Mouse (Mus musculus): ENCODE results near the gene Gm11034.
A peak's percentile ranks its signal among the peaks of the same experiment; 100 is the strongest.

Gene Gm11034

DNA sequence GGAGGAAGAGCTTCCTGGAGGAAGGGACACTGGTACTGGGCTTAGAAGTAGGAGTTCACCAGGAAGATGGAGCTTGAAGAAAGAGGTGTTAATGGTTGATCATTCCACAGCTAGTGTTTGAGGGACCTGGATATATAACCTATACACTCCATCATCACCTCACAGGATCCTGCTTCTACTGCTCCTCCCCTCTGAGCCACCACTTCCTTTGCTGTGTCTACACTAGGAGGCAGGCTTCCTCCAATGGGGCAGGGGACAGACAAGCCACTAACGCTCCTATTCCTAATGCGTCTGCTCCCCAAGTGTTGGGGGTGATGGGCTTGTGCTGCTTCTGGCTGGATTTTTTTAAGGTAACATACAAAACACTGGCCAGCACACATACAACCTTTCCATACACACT lies 2.7 kb downstream of the Gm11034 start:
- peak in 1 of 2 experiments; percentile 5 for DNase-seq

DNA sequence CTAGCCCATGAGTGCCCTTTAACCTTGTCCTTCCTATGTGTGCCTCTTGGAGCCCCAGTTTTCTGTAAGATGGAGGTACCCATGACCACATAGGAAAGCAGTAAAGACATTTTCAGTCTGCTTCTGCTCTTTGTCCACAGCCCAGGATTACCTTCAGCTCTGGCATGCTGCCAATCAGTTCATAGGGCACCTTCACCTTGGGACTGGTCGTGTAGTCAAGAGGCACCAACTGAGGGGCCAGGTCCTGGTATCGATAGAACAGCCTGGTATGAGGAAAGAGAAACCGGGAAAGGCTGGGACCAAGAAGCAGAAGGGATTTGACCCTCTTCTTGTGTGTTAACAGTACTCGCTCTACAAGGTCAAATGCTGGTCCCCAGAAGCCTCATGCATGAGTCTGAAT lies 3.2 kb downstream of the Gm11034 start:
- DNase-seq, result peak; percentile 41 to 45

DNA sequence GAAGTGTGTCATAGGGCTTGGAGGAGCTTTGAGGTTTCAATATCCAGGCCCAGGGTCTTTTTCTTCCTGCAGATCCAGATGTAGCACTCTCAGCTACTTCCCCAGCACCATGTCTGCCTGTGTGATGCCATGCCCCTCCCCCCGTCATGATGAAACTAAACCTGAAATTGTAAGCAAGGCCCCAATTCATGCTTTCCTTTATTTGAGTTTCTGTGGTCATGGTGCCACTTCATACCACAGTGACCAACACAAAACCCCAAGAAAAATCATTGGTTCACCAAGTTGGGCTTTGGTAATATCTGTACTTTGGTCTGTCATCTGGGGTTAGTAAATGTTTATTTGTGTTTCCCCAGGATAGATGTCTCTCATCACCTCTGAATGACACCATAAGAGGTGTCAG lies 4.9 kb downstream of the Gm11034 start:
- DNase-seq, result peak in 1 of 2 experiments; percentile 6

DNA sequence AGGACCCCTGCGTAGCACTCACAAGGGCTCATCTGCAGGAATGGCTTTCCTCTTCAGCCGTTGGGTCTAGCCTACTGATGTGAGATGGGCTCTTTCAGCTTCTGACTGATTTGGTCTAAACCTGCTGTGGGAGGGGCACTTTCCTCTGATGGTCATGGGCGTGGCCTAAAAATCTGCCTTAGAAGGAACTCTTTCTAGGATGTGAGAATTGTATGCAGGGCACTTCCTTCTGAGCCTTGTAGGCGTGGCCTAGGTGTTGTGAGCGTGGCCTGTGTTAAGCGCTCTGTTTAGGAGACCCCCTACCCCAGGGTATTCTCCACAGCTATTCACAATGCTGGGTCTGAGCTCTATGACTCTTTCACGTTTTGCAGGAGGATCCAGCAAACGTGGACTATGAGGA lies 15.4 kb downstream of the Gm11034 start:
- DNase-seq, result no peak

DNA sequence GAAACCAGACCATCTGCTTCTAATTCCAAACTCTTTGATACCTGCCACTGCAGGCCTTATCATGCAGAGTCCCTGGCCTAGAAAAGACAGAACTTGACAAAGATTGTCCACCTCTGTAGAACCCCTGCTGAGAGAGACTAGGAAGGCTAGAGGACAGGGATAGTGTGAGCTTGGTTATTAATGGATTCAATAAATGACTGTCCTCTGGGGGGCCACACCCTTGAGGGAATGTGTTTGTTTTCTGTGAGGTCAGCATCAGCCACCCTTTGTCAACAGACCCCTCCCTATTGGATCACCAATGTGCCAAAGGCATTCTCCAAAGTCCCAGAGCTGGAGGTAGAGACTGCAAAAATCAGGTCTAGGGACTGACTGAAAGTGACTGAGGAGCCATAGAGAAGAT lies 21.4 kb downstream of the Gm11034 start:
- DNase-seq, result no peak

DNA sequence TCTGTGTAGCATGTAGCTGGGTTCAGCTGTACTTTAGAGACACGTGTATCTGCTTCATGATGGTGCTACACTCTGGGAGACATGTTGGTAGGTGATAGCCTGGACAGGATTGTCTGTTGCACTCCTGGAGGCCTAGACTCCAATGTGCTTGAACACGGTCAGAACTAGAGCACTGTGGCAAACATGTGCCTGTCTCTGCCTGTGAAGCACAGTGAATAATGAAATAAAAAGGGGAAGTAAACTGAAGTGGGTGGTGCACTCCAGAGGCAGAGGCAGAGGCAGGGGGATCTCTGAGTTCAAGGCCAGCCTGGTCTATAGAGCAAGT lies 23.3 kb downstream of the Gm11034 start:
- no peak for DNase-seq

DNA sequence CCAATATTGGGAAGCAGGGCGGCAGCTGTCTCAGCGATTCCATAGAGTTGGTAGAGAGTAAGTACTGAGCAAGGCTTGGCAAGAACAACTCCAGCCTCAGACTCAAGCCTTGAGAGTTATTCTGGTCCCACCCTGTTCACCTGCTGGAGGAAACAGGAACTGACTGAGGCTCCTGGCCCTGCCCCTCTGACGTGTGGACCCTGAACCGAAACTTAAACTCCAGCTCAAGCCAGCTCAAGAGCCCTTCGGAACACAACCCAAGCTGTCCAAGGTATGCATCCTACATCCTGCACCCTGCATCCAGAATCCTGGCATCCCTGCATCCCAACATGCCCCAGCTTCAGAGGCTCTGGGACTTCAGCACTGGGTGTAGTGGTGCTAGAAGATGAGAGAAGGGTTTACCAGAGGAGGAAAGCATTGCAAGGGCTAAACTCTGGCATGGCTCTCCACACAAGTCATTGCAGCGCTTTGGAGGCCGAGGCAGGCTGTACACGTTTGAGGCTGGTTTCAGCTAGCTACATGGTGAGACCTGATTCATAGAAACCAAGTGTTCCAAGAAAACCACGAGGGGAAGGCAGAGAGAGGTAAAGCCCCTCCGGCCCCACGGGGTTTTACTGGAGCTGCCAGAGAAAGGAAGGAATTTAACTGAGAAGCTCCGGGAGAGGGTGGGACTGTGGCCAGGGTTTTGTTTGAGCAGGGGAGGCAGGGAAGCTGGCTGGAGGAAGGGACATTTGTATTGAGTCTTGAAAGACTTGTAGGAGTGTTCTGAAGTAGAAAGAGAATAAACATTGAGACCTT lies 23.8 kb downstream of the Gm11034 start, which contains the start of gene Hsh2d:
Gene Hsh2d, plus strand, starts transcription at position 222 of the 798 bp plus-strand sequence.
- no peak for DNase-seq

DNA sequence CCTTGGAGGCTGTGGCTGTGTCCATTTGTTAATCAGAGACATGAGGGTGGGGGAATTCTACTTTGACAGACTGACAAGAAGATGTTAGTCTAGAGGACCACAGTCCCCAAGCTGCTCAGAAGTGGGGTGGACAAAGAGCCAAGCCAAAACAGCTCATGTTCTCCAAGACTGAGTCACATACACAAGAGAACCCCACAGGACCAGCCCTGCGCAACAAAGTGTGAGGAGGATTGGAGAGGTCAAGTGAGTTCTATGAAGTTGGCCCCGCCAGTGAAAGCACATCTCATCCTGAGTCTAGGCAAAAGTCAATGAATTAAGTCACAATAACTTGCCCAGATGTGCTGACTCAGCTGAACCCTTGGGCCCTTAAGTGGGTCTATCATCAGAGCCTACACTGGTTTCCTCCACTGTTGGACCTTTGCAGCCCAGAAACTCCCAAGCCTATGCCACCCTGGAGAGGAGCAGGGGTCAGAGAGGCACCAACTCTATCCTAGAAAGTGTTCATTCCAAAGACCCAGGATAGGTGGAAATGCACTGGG lies 25.6 kb downstream of the Gm11034 start:
- no peak for DNase-seq

DNA sequence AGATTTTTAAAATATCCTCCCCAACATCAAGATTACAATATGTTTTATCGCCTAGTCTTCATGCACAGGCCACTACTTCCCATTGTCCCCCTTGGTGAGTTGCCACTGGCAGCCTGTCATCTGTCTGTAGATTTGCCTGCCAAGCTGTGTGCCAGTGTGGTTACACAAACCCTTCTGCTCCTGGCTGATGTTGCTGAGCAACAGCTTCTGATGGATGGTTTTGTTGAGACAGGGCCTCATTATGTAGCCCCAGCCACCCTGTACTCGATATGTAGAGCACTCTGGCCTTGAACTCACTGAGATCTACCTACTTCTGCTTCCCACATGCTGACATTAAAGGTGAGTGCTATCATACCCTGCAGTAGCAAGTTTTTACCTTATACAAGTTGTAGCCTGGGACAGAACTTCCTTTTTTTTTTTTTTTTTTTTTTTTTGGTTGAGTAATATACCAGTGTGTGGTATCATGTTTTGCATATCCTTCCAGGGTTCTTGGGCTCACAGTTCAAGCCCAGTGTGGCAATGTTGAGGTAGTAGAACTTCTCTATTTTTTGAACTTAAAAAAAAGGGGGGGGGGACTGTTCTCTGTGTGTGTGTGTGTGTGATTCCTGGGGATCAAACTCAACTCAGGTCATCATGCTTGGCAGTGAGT lies 29.8 kb downstream of the Gm11034 start:
- no peak for DNase-seq

DNA sequence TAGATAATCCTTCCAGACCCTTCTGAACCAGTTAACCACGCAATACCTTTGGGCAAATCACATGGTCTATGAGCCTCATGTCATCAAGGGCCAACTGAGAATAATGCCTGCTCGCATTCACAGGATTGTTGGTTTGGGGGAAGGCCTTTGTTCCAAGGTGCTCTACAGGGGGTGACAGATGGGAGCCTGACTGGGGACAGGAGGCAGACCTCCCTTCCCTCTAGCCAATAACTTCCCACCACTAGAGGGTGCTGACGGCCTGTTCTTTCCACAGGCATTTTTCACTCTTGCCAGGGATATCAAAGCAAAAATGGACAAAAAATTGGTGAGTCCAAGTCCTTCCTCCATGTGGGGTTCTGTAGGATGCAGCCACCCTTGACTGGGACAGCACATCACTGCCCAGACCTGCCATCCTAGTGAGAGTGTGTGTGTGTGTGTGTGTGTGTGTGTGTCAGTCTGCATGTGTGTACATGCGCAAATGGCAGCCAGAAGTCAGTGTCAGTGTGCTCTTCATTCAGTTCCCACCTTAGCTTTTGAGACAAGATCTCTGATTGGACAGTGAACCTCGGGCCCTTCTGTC lies 36.0 kb downstream of the Gm11034 start:
- peak; percentile 59 to 87 for DNase-seq

DNA sequence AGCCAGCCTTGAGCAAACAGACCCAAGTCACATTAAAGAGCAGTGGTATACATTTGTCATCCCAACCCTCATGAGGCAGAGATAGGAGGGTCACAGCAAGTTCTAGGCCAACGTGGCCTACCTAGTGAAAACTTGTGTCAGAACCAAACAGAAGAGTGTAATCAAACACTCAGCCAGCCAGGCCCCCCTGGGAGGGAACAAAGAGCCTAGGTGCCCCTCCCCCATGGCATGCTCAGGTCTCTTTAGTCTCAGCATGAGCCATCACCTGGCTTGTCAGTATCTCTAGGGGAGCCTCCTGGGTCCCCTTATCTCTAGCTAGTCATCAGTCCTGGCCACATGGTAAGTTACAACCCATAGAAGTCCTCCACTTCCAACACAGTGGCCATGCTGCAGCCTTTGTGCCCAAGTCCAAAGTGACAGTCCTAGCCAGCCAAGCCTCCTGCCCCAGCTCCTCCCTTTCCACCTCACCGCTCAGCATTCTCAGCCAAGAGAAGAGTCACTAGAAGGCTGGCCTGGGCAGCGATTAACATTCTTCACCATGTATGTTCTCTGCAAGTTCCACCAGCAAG lies 43.7 kb downstream of the Gm11034 start:
- DNase-seq, result peak; percentile 66 to 86

DNA sequence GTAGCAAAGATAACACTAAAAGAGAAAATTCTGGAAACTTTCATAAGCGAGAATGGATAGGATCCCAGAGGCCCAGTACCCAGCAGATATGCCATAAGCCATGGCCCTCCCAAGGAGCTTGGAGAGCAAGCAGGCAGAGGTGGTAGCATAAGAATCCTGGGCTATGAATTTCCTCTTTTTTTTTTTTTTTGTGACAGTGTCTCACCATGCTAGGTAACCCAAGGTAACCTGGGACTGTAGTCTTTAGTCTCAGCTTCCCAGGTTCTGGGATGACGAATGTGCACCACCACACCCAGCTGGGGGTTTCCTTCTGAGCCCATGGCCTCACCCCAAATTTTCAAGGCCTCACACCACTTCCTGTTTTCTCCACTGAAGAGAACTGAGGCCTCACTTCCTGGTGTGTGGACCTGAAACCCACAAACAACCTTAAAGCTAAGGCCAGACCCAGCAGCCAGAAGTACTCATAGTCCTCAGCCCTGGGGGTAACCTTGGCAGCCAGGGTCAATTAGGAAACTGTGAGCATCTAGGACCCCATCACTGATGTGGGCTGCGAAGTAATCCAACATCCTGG lies 44.3 kb downstream of the Gm11034 start:
- no peak for DNase-seq
